Mouse (Mus musculus): ENCODE data around the gene Psmg1. TPM values are rescaled to one million over a fixed set of nuclear protein-coding genes. Genes with fewer than 3 reads are reported as not detected.

Psmg1 gene
- total and polyA plus RNA-seq, 3 experiments: 112 to 169 TPM; not detected in 1

GRCm38 (mm10) chr16:95932860-95933259 lies 57.9 kb downstream of the Psmg1 start:
- no peak overlapping the region for H3K27ac ChIP-seq (ENCODE audit: control insufficient read depth, low read depth, low read length)
- no peak for TF ChIP-seq SMC3 (IDR thresholded peaks at IDR 0.05; ENCODE audit: low read depth, low read length)
- no peak for TF ChIP-seq ZC3H11A (IDR thresholded peaks at IDR 0.05; ENCODE audit: low read depth, low read length)
- no peak for TF ChIP-seq ZMIZ1 (IDR thresholded peaks at IDR 0.05; ENCODE audit: low read depth, low read length)
- TF ChIP-seq EP300 (IDR thresholded peaks at IDR 0.05; ENCODE audit: low read depth in 1 of 2, low read length in 2 of 2): no peak
- TF ChIP-seq TAL1 (IDR thresholded peaks at IDR 0.05; ENCODE audit: low read length): no peak
- no peak for TF ChIP-seq MYC (IDR thresholded peaks at IDR 0.05; ENCODE audit: low read depth, low read length)
- no peak for TF ChIP-seq MXI1 (IDR thresholded peaks at IDR 0.05; ENCODE audit: low read depth, low read length)
- TF ChIP-seq USF1 (IDR thresholded peaks at IDR 0.05; ENCODE audit: low read depth, low read length): no peak
- no peak for TF ChIP-seq USF2 (IDR thresholded peaks at IDR 0.05; ENCODE audit: borderline replicate concordance in 1 of 2, insufficient read depth in 1 of 2, low read depth in 1 of 2, low read length in 2 of 2)
- no peak for TF ChIP-seq RAD21 (IDR thresholded peaks at IDR 0.05; ENCODE audit: low read depth, low read length)
- TF ChIP-seq CTCF (IDR thresholded peaks at IDR 0.05 in 2 of 3, conservative IDR thresholded peaks at IDR 0.05 in 1 of 3; ENCODE audit: control insufficient read depth in 1 of 3, insufficient read depth in 1 of 3, low read depth in 2 of 3, low read length in 3 of 3, poor library complexity in 1 of 3, severe bottlenecking in 1 of 3): no peak
- no peak for TF ChIP-seq RCOR1 (IDR thresholded peaks at IDR 0.05; ENCODE audit: low read depth, low read length)
- TF ChIP-seq ETS1 (IDR thresholded peaks at IDR 0.05; ENCODE audit: low read depth, low read length): no peak
- TF ChIP-seq JUND (IDR thresholded peaks at IDR 0.05; ENCODE audit: low read depth, low read length): no peak
- TF ChIP-seq ZKSCAN1 (IDR thresholded peaks at IDR 0.05; ENCODE audit: low read depth, low read length): no peak
- TF ChIP-seq NRF1 (IDR thresholded peaks at IDR 0.05; ENCODE audit: insufficient read depth, low read depth, low read length, poor library complexity, severe bottlenecking): no peak
- H3K4me1 ChIP-seq (ENCODE audit: control insufficient read depth in 1 of 2, insufficient read depth in 2 of 2, low read length in 2 of 2): peaks cover 0 to 5% of the 10 kb centered on the region in 2 experiments; a peak in 1 of 4 replicates
- no peaks in the 10 kb centered on the region for H3K27me3 ChIP-seq (ENCODE audit: control insufficient read depth in 1 of 2, insufficient read depth in 2 of 2, low read length in 2 of 2)
- H3K79me2 ChIP-seq (ENCODE audit: control insufficient read depth, insufficient read depth, low read length, poor library complexity): no peaks in the 10 kb centered on the region
- H3K9ac ChIP-seq (ENCODE audit: control insufficient read depth, low read depth, low read length, poor library complexity, severe bottlenecking): no peak overlapping the region
- DNase-seq (ENCODE audit: low read depth, low spot score): no peak
- no peaks in the 10 kb centered on the region for H3K36me3 ChIP-seq (ENCODE audit: control insufficient read depth in 1 of 2, insufficient read depth in 2 of 2, low read length in 2 of 2)
- no peak overlapping the region for H3K4me3 ChIP-seq (ENCODE audit: control insufficient read depth in 1 of 2, insufficient read depth in 1 of 2, low read depth in 2 of 2, low read length in 2 of 2)
- H3K9me3 ChIP-seq (replicated peaks; ENCODE audit: insufficient read depth, low read length): no peaks in the 10 kb centered on the region

DNA sequence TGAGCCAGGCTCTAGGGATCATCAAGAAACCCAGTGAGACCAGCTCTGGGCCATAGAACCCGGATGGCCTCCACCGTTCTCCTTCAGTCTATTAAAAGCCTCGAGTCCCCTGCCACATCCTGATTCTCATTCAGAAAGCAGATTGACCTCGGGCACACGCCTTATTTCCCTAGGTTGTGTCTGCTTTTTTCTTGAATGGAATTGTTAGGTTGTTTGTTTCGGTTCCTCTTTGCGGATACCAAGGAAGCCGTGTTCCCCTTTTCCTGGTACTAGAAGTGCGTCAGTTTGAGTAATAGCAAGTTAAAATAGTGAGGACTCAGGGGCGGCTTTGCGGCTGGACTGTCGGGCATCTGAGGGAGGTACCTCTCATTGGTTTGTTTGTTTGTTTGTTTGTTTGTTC lies 59.3 kb downstream of the Psmg1 start:
- no peaks in the 10 kb centered on the region for H3K9me3 ChIP-seq (replicated peaks; ENCODE audit: insufficient read depth, low read length)
- no peak overlapping the region for H3K27ac ChIP-seq (ENCODE audit: control insufficient read depth, low read depth, low read length)
- no peaks in the 10 kb centered on the region for H3K79me2 ChIP-seq (ENCODE audit: control insufficient read depth, insufficient read depth, low read length, poor library complexity)
- TF ChIP-seq CHD1 (IDR thresholded peaks at IDR 0.05; ENCODE audit: low read depth, low read length): no peak
- TF ChIP-seq ETS1 (IDR thresholded peaks at IDR 0.05; ENCODE audit: low read depth, low read length): no peak
- TF ChIP-seq CHD2 (IDR thresholded peaks at IDR 0.05; ENCODE audit: low read length): no peak
- TF ChIP-seq MAZ (IDR thresholded peaks at IDR 0.05; ENCODE audit: low read depth, low read length): no peak
- TF ChIP-seq JUND (IDR thresholded peaks at IDR 0.05; ENCODE audit: low read depth, low read length): no peak
- no peak for TF ChIP-seq E2F4 (IDR thresholded peaks at IDR 0.05; ENCODE audit: borderline replicate concordance, low read depth, low read length)
- no peak for TF ChIP-seq GABPA (IDR thresholded peaks at IDR 0.05; ENCODE audit: low read depth, low read length)
- no peak for TF ChIP-seq UBTF (IDR thresholded peaks at IDR 0.05; ENCODE audit: borderline replicate concordance, insufficient read depth, low read depth, low read length)
- TF ChIP-seq RAD21 (IDR thresholded peaks at IDR 0.05; ENCODE audit: low read depth, low read length): no peak
- TF ChIP-seq RCOR1 (IDR thresholded peaks at IDR 0.05; ENCODE audit: low read depth, low read length): no peak
- no peak for TF ChIP-seq NRF1 (IDR thresholded peaks at IDR 0.05; ENCODE audit: insufficient read depth, low read depth, low read length, poor library complexity, severe bottlenecking)
- TF ChIP-seq GATA1 (IDR thresholded peaks at IDR 0.05; ENCODE audit: low read depth, low read length): no peak
- TF ChIP-seq SIN3A (IDR thresholded peaks at IDR 0.05; ENCODE audit: low read length): no peak
- TF ChIP-seq ELF1 (IDR thresholded peaks at IDR 0.05; ENCODE audit: low read depth, low read length): no peak
- TF ChIP-seq MAX (IDR thresholded peaks at IDR 0.05; ENCODE audit: low read length): no peak
- TF ChIP-seq SMC3 (IDR thresholded peaks at IDR 0.05; ENCODE audit: low read depth, low read length): no peak
- no peak for TF ChIP-seq ZNF384 (IDR thresholded peaks at IDR 0.05; ENCODE audit: low read depth, low read length)
- TF ChIP-seq USF2 (IDR thresholded peaks at IDR 0.05; ENCODE audit: borderline replicate concordance in 1 of 2, insufficient read depth in 1 of 2, low read depth in 1 of 2, low read length in 2 of 2): no peak
- TF ChIP-seq KAT2A (conservative IDR thresholded peaks at IDR 0.05; ENCODE audit: low read depth, low read length): no peak
- no peaks in the 10 kb centered on the region for H3K27me3 ChIP-seq (ENCODE audit: control insufficient read depth in 1 of 2, insufficient read depth in 2 of 2, low read length in 2 of 2)
- H3K4me1 ChIP-seq (ENCODE audit: control insufficient read depth in 1 of 2, insufficient read depth in 2 of 2, low read length in 2 of 2): peaks cover 0 to 5% of the 10 kb centered on the region in 2 experiments; a peak in 1 of 4 replicates
- no peaks in the 10 kb centered on the region for H3K36me3 ChIP-seq (ENCODE audit: control insufficient read depth in 1 of 2, insufficient read depth in 2 of 2, low read length in 2 of 2)
- H3K4me3 ChIP-seq (ENCODE audit: control insufficient read depth in 1 of 2, insufficient read depth in 1 of 2, low read depth in 2 of 2, low read length in 2 of 2): no peak overlapping the region
- no peak for DNase-seq (ENCODE audit: low read depth, low spot score)
- H3K9ac ChIP-seq (ENCODE audit: control insufficient read depth, low read depth, low read length, poor library complexity, severe bottlenecking): no peak overlapping the region
